Mouse (Mus musculus): ENCODE results near the gene Lrrc37a. TPM values are rescaled to one million over a fixed set of nuclear protein-coding genes. Genes with fewer than 3 reads are reported as not detected.

Lrrc37a gene
- polyA plus RNA-seq, 1 experiment from 2014 or later, result not detected

Other genes starting within 250 kb of the Lrrc37a start
- 4.2 and 4.7 TPM in 2 replicates for gene Map3k14, start 237.1 kb downstream of the Lrrc37a start, polyA plus RNA-seq (2016; fragmentation: Nextera tagmentation; extraction: Ambion mirVana)
- 4.8 and 7.1 TPM in 2 replicates for gene Arhgap27, start 140.9 kb downstream of the Lrrc37a start, polyA plus RNA-seq (2016; fragmentation: Nextera tagmentation; extraction: Ambion mirVana)
- gene Plekhm1, start 91.9 kb downstream of the Lrrc37a start, polyA plus RNA-seq (2016; fragmentation: Nextera tagmentation; extraction: Ambion mirVana), result 7.8 and 9.1 TPM in 2 replicates
- not detected in 2 replicates for gene Gm884, start 116.5 kb upstream of the Lrrc37a start, polyA plus RNA-seq (2016; fragmentation: Nextera tagmentation; extraction: Ambion mirVana)
- not detected in 2 replicates for gene Lyzl6, start 134.3 kb upstream of the Lrrc37a start, polyA plus RNA-seq (2016; fragmentation: Nextera tagmentation; extraction: Ambion mirVana)
- not detected in 2 replicates for gene Rprml, start 145.0 kb upstream of the Lrrc37a start, polyA plus RNA-seq (2016; fragmentation: Nextera tagmentation; extraction: Ambion mirVana)
- 90.1 and 94.1 TPM in 2 replicates for gene Gosr2, start 193.3 kb upstream of the Lrrc37a start, polyA plus RNA-seq (2016; fragmentation: Nextera tagmentation; extraction: Ambion mirVana)
- 1.5 and 1.9 TPM in 2 replicates for gene Wnt9b, start 245.2 kb upstream of the Lrrc37a start, polyA plus RNA-seq (2016; fragmentation: Nextera tagmentation; extraction: Ambion mirVana)

Measured in limb, embryonic 12.5 days (tissue).